Mouse (Mus musculus) midbrain, embryonic 15.5 days (tissue): ENCODE measurements around the gene Acad8. TPM values are rescaled to one million over a fixed set of nuclear protein-coding genes. Genes with fewer than 3 reads are reported as not detected.

Experiments
- ATAC-seq: fragments of 200-750 bp; cut with Nextera tagmentation; replicated peaks from 2 replicates; pipeline ENCODE4 v1.8.0; 2017; ENCODE audit warnings: moderate TSS enrichment
- H3K27ac ChIP-seq: fragments of 300-500 bp; sonication (generic); 2 replicates; pipeline ENCODE4 v1.5.1; 2015; ENCODE audit warnings: mild to moderate bottlenecking, inconsistent platforms
- H3K27me3 ChIP-seq: fragments of 300-500 bp; sonication (generic); replicated peaks from 2 replicates; pipeline ENCODE4 v1.6.1; 2015; ENCODE audit warnings: inconsistent platforms
- H3K36me3 ChIP-seq: fragments of 300-500 bp; sonication (generic); replicated peaks from 2 replicates; pipeline ENCODE4 v1.6.1; 2015; ENCODE audit warnings: inconsistent platforms
- H3K4me1 ChIP-seq: fragments of 300-500 bp; sonication (generic); 2 replicates; pipeline ENCODE4 v1.6.1; 2015; ENCODE audit warnings: inconsistent platforms
- H3K4me2 ChIP-seq: fragments of 300-500 bp; sonication (generic); 2 replicates; pipeline ENCODE4 v1.6.1; 2015; ENCODE audit warnings: inconsistent platforms, mild to moderate bottlenecking, moderate library complexity
- H3K4me3 ChIP-seq: fragments of 300-500 bp; sonication (generic); 2 replicates; pipeline ENCODE4 v1.5.1; 2015; ENCODE audit warnings: mild to moderate bottlenecking, inconsistent platforms
- H3K9ac ChIP-seq: fragments of 300-500 bp; sonication (generic); 2 replicates; pipeline ENCODE4 v1.6.1; 2015; ENCODE audit warnings: mild to moderate bottlenecking, inconsistent platforms
- H3K9me3 ChIP-seq: fragments of 300-500 bp; sonication (generic); 2 replicates; pipeline ENCODE4 v1.6.1; 2016; ENCODE audit warnings: inconsistent platforms
- WGBS: fragments of 180-500 bp; shearing (Covaris S2); methylation state at CpG from one replicate; pipeline ENCODE4 v1.1.7; 2015; ENCODE audit warnings: mixed read lengths; 5-methylcytosine and 5-hydroxymethylcytosine counted together
- polyA plus RNA-seq: library from polyadenylated mRNA; unstranded; fragments of >200 nt; fragmentation: Nextera tagmentation; extraction: Ambion mirVana; gene quantifications from 2 replicates; pipeline ENCODE4 v1.2.1, GENCODE M21; 2015

The Acad8 gene
- polyA plus RNA-seq, 1 experiment from 2014 or later, result 36.4 TPM

DNA sequence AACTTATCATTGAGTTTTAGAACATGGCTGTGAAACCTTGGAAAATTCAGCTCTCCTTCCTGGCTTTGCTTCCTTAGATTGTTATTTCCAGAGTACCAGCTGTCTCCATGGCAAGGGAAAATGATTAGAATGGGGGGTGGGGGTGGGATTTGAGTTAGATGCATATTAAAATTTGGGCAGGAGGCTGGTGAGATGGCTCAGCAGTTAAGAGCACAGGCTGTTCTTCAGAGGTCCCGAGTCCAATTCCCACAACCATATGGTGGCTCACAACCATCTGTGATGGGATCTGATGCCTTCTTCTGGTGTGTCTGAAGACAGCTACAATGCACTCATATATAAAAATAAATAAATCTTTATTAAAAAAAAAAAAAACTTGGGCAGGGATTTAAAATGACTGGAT, 6.6 kb upstream of the Acad8 start:
- no peak overlapping the region for H3K27ac ChIP-seq
- H3K36me3 ChIP-seq, result peaks cover 38% of the 10 kb centered on the region
- no peak for ATAC-seq

DNA sequence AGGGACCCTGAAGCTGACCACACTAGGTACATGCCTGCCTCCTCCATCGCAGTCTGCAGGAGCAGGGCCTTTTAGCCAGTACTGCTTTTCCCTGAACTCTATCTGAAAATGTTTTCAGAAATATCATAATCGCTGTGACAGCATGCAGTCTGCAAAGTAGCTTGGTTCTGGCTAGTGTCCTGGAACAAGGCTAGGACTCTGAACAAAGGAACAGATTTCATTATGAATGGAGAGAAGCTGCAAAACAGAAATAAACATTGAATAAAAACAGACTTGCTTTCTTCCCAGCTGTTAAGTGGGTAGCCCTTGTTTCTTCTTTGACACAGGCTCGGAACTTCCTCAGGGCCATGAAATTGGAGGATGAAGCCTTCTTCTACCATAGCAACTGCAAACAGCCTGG, 5.9 kb upstream of the Acad8 start:
- Histone ChIP-seq H3K4me2 (no peak overlapping the region), H3K27ac (no peak overlapping the region), H3K9me3 (no peaks in the 10 kb centered on the region), H3K36me3 (peaks cover 32% of the 10 kb centered on the region), H3K4me1 (peaks cover 16% of the 10 kb centered on the region), H3K27me3 (no peaks in the 10 kb centered on the region), H3K4me3 (no peak overlapping the region), H3K9ac (no peak overlapping the region)
- WGBS, result 84% methylated on average over 3 of the region's 3 CpGs
- no peak for ATAC-seq

More for the DNA sequence above, 6.6 kb upstream of the Acad8 start:
- H3K9me3 ChIP-seq, result no peaks in the 10 kb centered on the region
- no peaks in the 10 kb centered on the region for H3K27me3 ChIP-seq
- H3K4me2 ChIP-seq, result no peak overlapping the region
- peaks cover 9% of the 10 kb centered on the region for H3K4me1 ChIP-seq
- H3K4me3 ChIP-seq, result no peak overlapping the region
- no peak overlapping the region for H3K9ac ChIP-seq
- 70% methylated on average over 1 of the region's 1 CpGs for WGBS

DNA sequence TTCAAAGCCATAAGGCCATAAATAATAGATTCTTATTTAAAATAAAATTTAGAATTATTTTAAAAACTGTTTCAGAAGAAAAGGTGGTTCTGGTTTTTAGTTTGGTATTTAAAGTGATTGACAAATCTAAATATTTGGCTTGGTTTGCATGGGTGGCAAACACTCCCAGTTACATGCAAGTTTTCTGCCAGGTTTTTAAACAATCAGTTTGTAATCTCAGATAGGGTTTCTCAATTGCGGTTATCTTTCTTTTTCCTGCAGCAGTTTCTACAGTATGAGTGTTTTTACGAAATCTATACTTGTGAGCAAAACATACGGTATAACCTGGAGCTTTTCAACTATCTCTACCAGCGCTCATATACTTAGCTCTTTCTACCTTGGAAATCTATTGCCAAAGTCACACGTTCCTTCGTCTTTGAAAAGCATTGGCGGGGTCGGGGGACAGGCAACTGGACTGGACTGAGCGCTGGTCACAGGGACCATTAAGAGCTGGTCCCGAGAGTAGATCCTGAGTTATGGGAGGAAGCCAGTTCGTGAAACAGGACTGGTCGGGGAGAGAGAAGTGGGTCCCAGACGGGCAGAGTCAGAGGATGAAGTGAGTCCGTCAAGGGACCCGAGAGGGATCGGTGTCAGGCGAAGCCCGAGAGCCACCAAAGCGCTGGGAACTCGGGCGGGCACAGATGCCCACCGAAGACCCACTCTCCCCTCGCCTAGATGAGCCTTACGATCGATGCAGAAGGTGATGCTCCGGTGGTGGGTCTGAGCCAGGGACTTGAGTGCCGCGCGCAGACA, 501 bp downstream of the Acad8 start:
- H3K36me3 ChIP-seq, result peaks cover 5% of the 10 kb centered on the region
- H3K9me3 ChIP-seq, result no peaks in the 10 kb centered on the region
- H3K4me2 ChIP-seq, result peak overlapping the region; percentile 86
- H3K9ac ChIP-seq, result peak overlapping the region; percentile 67
- WGBS, result 3% methylated on average over 29 of the region's 29 CpGs
- H3K4me1 ChIP-seq, result peaks cover 28% of the 10 kb centered on the region
- no peaks in the 10 kb centered on the region for H3K27me3 ChIP-seq
- H3K4me3 ChIP-seq, result peak overlapping the region; percentile 86
- H3K27ac ChIP-seq, result peak overlapping the region; percentile 78
- ATAC-seq, result peak; percentile 74; the same call in 1 of the 2 replicates

DNA sequence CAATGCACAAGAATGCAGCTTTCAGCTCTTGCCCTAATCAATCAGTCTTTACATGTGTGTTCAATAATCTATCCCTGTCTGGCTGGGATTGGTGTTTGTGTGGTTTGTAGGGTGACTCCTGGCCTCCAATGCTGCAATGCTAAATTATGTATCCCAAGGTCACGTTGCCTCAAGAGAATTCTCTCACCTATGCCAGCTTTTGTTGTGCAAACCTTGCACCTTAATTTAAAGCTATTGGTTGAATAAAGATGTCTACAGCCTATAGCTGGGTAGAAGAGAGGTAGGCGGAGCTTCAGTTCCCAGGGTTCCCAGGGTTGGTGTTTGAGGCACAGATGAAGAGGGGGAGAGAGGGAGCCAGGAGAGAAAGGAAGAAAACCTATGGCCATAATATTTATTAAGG, 1.9 kb downstream of the Acad8 start:
- 97% methylated on average over 2 of the region's 2 CpGs for WGBS
- no peak for ATAC-seq
- Histone ChIP-seq H3K4me3 (no peak overlapping the region), H3K4me1 (peaks cover 28% of the 10 kb centered on the region), H3K4me2 (no peak overlapping the region), H3K9me3 (no peaks in the 10 kb centered on the region), H3K36me3 (no peaks in the 10 kb centered on the region), H3K27ac (no peak overlapping the region), H3K27me3 (no peaks in the 10 kb centered on the region), H3K9ac (no peak overlapping the region)

DNA sequence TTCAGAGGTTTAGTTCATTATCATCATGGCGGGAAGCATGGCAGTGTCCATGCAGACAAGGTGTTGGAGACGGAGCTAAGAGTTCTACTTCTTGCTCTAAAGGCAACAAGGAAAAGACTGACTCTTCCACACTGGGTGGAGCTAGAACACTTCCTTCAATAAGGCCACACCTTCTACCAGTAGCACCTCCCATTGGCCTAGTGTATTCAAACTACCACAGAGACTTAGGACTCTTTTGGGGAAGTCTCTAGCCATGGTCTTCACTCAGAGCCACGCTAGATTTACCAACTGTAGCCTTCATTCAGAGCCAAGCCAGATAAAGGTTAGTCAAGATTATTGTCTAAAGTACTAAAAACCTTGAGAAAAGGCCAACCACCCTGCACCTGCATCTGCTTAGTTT, 2.3 kb downstream of the Acad8 start:
- Histone ChIP-seq H3K4me1 (peaks cover 28% of the 10 kb centered on the region), H3K27ac (no peak overlapping the region), H3K36me3 (no peaks in the 10 kb centered on the region), H3K9me3 (no peaks in the 10 kb centered on the region), H3K4me3 (no peak overlapping the region), H3K4me2 (no peak overlapping the region), H3K27me3 (no peaks in the 10 kb centered on the region), H3K9ac (no peak overlapping the region)
- WGBS, result 95% methylated on average over 3 of the region's 3 CpGs
- ATAC-seq, result no peak

DNA sequence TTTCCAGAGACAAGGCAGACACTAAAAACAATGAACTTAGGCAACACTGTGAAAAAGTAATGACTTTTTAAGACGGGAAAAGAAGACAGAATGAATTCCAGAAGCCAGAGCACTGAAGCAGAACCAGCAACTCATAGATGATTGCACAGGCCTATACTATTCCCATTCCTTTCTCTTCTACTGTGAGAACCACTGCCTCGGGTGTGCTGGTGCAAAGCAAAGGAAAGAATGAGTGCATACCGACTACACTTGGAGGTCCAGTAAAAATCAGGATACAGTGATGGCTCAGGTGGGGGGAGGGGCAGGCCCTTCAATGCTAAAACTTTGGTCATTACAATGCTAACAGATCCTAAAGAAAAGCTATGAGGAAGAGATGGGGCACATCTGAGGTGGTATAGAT, 5.5 kb downstream of the Acad8 start:
- H3K4me3 ChIP-seq, result no peak overlapping the region
- no peak for ATAC-seq

DNA sequence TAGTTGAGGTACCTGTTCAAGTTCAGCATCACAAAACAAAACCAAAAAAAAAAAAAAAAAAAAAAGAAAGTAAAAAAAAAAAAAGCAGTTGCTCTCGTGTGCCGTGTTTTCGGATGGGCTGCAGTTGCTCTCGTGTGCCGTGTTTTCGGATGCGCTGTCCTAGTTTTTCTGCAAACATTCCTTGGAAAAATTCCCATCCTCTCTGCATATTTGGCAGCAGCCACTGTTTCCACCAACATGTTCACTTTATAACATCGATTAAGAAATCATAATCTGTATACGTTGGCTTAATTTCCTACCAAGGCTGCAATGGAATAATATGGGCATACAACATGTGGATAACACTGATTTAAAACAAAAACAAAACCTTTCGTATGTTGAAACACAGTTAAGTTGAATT, 6.2 kb downstream of the Acad8 start:
- ATAC-seq, result no peak
- Histone ChIP-seq H3K9ac (no peak overlapping the region), H3K9me3 (no peaks in the 10 kb centered on the region), H3K36me3 (peaks cover 27% of the 10 kb centered on the region), H3K27ac (no peak overlapping the region), H3K4me3 (no peak overlapping the region), H3K4me2 (no peak overlapping the region), H3K27me3 (no peaks in the 10 kb centered on the region), H3K4me1 (peaks cover 2% of the 10 kb centered on the region; the same call in 1 of the 2 replicates)
- 93% methylated on average over 10 of the region's 10 CpGs for WGBS

More for the DNA sequence above, 5.5 kb downstream of the Acad8 start:
- no peak overlapping the region for H3K27ac ChIP-seq
- peaks cover 23% of the 10 kb centered on the region for H3K36me3 ChIP-seq
- no peaks in the 10 kb centered on the region for H3K27me3 ChIP-seq
- no peak overlapping the region for H3K9ac ChIP-seq
- H3K4me2 ChIP-seq, result no peak overlapping the region
- 79% methylated on average over 3 of the region's 3 CpGs for WGBS
- no peaks in the 10 kb centered on the region for H3K9me3 ChIP-seq
- peaks cover 8% of the 10 kb centered on the region for H3K4me1 ChIP-seq

DNA sequence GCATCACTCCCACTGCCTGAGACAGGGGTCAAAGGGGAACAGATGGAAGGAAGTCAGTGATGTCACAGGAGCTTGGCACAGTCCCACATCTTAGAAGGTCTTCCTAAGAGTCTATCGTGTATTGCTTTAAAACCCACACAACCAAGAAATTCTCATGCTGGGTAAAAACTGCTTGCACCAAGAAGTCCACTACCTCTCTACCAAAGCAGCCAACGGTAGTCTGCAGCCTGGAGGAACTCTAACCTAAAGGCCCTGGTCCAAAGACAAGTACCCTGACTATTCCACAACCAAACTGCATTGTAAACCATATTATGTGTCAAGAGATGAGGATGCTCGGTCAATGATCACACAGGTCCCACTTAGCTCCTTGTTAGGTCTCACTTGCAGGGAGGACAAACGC, 9.2 kb downstream of the Acad8 start:
- Histone ChIP-seq H3K9me3 (no peaks in the 10 kb centered on the region), H3K4me2 (no peak overlapping the region), H3K36me3 (peaks cover 38% of the 10 kb centered on the region), H3K27ac (no peak overlapping the region), H3K27me3 (no peaks in the 10 kb centered on the region), H3K4me1 (no peaks in the 10 kb centered on the region), H3K4me3 (no peak overlapping the region), H3K9ac (no peak overlapping the region)
- no peak for ATAC-seq
- whole genome bisulfite sequencing, result 98% methylated on average over 4 of the region's 4 CpGs

DNA sequence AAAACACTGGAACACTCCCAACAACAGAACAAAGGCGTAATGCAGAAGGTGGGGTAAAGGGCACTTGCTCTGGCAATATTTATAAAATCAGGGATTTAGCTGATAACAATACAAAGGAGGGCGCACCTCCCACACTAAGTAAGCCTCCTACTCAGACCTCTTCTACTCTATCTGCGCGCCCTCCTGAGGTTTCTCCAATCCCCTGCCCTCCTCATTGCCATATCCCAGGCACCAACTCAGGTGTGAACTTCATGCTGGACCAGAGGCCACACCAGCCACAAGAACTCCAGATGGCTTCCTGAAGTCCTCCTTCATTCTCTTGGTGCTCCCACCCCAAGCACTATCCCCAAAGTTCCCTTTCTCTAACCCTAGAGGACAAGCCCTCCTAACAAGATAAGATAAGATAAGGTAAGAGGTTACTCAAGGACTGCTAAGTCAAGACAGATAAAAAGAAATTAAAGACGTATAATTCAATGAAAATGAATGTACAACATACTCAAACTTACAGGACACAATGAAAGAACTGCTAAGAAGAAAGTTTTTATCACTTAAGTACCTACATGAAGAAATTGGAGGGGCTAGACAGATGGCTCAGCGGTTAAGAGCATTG, 13.6 kb downstream of the Acad8 start:
- no peak for ATAC-seq
- WGBS, result 98% methylated on average over 6 of the region's 6 CpGs
- Histone ChIP-seq H3K36me3 (peaks cover 41% of the 10 kb centered on the region), H3K27me3 (no peaks in the 10 kb centered on the region), H3K4me1 (no peaks in the 10 kb centered on the region), H3K9me3 (no peaks in the 10 kb centered on the region), H3K9ac (no peak overlapping the region), H3K4me3 (no peak overlapping the region), H3K4me2 (no peak overlapping the region), H3K27ac (no peak overlapping the region)

DNA sequence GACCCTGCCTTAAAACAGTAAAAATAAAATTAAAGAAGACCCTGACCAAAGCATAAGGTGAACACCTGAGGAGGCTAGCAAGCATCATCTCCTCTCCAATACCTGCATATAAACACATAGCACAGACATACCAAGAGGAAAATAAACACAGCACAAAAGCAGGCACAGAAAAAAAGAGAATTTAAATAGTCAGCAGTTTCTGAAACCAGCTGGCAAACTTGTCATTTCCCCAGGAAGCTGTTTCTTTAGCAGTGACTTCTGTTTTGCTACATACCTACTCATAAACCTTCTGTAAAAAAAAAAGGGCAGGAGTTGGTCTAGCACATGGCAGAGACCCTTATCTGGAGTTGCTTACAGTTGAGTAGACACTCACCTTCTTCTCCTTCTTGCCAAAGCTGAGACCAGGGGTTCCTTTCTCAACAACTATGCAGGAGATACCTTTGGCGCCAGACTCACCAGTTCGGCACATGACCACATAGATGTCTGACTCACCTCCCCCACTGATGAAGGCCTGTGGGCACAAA, 14.2 kb downstream of the Acad8 start:
- peaks cover 37% of the 10 kb centered on the region for H3K36me3 ChIP-seq
- no peak overlapping the region for H3K4me3 ChIP-seq
- H3K4me2 ChIP-seq, result no peak overlapping the region
- H3K27ac ChIP-seq, result no peak overlapping the region
- ATAC-seq, result no peak
- WGBS, result 96% methylated on average over 2 of the region's 2 CpGs
- H3K4me1 ChIP-seq, result no peaks in the 10 kb centered on the region
- no peak overlapping the region for H3K9ac ChIP-seq
- H3K27me3 ChIP-seq, result no peaks in the 10 kb centered on the region
- H3K9me3 ChIP-seq, result no peaks in the 10 kb centered on the region

DNA sequence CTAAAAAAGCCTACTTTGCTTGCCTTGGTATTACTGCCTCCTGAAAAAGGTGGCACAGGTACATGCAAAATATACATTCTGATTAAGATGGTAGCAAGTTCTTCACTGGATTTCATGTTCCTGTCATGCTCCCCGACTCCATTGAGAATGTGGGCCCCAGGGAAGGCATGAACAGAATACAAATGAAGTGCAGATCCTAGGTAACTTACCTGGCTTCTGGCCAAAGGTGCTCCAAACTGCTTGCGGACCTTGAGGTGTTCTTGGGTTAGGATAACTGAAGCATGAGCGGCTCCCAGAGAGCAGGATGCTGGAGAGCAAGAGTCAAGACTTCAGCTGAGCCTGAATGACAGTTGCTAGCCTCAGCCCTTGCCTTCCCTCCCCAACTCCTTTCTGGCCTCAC, 20.6 kb downstream of the Acad8 start:
- WGBS, result 88% methylated on average over 3 of the region's 3 CpGs
- no peaks in the 10 kb centered on the region for H3K9me3 ChIP-seq
- H3K4me2 ChIP-seq, result no peak overlapping the region
- no peaks in the 10 kb centered on the region for H3K4me1 ChIP-seq
- no peak for ATAC-seq
- peaks cover 19% of the 10 kb centered on the region; the same call in 1 of the 2 replicates for H3K36me3 ChIP-seq
- no peak overlapping the region for H3K4me3 ChIP-seq
- no peak overlapping the region for H3K27ac ChIP-seq
- no peaks in the 10 kb centered on the region for H3K27me3 ChIP-seq
- H3K9ac ChIP-seq, result no peak overlapping the region

DNA sequence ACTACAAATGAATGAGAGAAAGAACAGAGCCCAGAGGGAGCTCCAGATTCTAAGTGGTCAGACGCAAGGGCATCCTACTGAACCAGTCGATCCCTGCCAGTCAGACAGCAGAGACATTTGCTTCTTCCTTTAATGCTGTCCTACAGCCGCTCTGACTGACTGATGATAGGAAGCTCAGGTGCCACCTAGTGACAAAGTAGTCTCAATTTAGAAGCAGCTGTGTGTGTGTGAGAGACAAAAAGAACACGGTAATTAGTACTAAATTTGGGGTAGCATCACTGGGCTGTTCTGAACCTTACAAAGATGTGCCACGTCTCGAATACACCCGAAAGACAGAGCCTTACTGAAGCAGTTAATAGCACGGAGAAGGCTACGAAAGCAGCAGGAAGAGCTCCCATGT, 21.6 kb downstream of the Acad8 start:
- no peak for ATAC-seq
- Histone ChIP-seq H3K4me3 (no peak overlapping the region), H3K4me2 (no peak overlapping the region), H3K4me1 (no peaks in the 10 kb centered on the region), H3K9ac (no peak overlapping the region), H3K9me3 (no peaks in the 10 kb centered on the region), H3K36me3 (peaks cover 24% of the 10 kb centered on the region; the same call in 1 of the 2 replicates), H3K27ac (no peak overlapping the region), H3K27me3 (no peaks in the 10 kb centered on the region)
- WGBS, result 91% methylated on average over 9 of the region's 9 CpGs

DNA sequence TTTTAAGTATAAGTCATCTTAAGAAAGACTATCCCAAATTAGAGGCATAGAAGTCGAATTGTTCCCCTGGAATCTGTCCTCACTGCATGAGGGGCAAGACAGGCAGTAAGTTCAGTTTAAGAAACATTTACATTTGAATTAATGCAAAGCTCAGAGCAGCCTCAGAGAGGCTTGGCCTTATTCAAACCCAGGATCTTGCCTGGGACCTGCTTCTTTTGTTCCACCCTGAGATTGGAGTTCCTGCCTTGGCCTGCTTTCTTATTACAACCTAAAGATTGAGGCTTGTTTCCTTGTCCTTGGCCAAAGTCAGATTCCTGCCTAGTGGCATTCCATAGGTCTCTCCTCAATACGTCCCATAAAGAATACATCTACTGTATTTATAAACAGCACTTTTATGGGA, 51.6 kb downstream of the Acad8 start:
- WGBS, result 55% methylated on average over 2 of the region's 2 CpGs
- no peak overlapping the region for H3K9ac ChIP-seq
- no peaks in the 10 kb centered on the region for H3K27me3 ChIP-seq
- no peak overlapping the region for H3K4me2 ChIP-seq
- H3K4me1 ChIP-seq, result no peaks in the 10 kb centered on the region
- H3K27ac ChIP-seq, result no peak overlapping the region
- no peak overlapping the region for H3K4me3 ChIP-seq
- ATAC-seq, result no peak
- H3K9me3 ChIP-seq, result no peaks in the 10 kb centered on the region
- no peaks in the 10 kb centered on the region for H3K36me3 ChIP-seq
